Comparison of ENCODE assay signal across 28 mouse cellular contexts in genomic region chr16:36636800-36637199, GRCm38 (mm10). TPM values are rescaled to one million over a fixed set of nuclear protein-coding genes. Genes with fewer than 3 reads are reported as not detected.
"Had no signal": no experiment of that assay in that cellular context is flagged by ENCODE, and none has a peak within 500 bp of the region (broad histone marks: within the 10 kb centered on the region; RNA-seq: fewer than 3 reads in every experiment).

No protein-coding gene starts in this region.

- H3K4me1 ChIP-seq: heart, embryonic 10.5 days; heart, embryonic 12.5 days; hindbrain, embryonic 10.5 days; hindbrain, embryonic 12.5 days; intestine, embryonic 15.5 days; limb, embryonic 10.5 days; limb, embryonic 12.5 days; liver, embryonic 13.5 days had no signal

- H3K27ac ChIP-seq: gastrocnemius, adult 2 months; heart, adult 2 months; heart, embryonic 10.5 days; hindbrain, embryonic 10.5 days; hindbrain, embryonic 12.5 days; hindbrain, embryonic 14.5 days; intestine, embryonic 15.5 days; layer of hippocampus, adult 2 months; left cerebral cortex, adult 2 months; limb, embryonic 10.5 days; limb, embryonic 12.5 days; liver, embryonic 13.5 days had no signal

- DNase-seq: gastrocnemius, adult 2 months; gastrocnemius, postnatal 10 days; gastrocnemius, postnatal 36 days; heart, adult 2 months; heart, postnatal 10 days; heart, postnatal 4 days; kidney, adult 18-20 months; kidney, adult 8-10 months; kidney, postnatal 10 days; kidney, postnatal 25 days; kidney, postnatal 4 days; liver; liver, embryonic 13.5 days had no signal

- ATAC-seq: hindbrain, embryonic 16.5 days; inflammation-experienced regulatory T-cells, adult 6 months; intestine, embryonic 15.5 days; intestine, postnatal 0 days had no signal

- H3K4me3 ChIP-seq: gastrocnemius, adult 2 months; heart, adult 2 months; heart, embryonic 10.5 days; heart, embryonic 12.5 days; hindbrain, embryonic 10.5 days; hindbrain, embryonic 12.5 days; intestine, embryonic 15.5 days; layer of hippocampus, adult 2 months; left cerebral cortex, adult 2 months; limb, embryonic 10.5 days; limb, embryonic 12.5 days; liver, embryonic 13.5 days had no signal

RNA-seq across cellular contexts. Expression of gene Ildr1, which starts 57.0 kb away (rescaled TPM):
- total RNA-seq: gastrocnemius, postnatal 36 days; heart, adult 2 months; heart, postnatal 10 days; heart, postnatal 25 days; heart, postnatal 4 days had no signal
- polyA plus RNA-seq: heart, embryonic 12.5 days; liver, embryonic 11.5 days had no signal
